Mouse (Mus musculus): ENCODE data around the gene Btbd16. TPM values are rescaled to one million over a fixed set of nuclear protein-coding genes. Genes with fewer than 3 reads are reported as not detected.

Btbd16 gene
- polyA plus RNA-seq, 1 experiment from 2014 or later: 0.15 TPM

- Histone ChIP-seq H3K27ac (ENCODE audit: poor library complexity, severe bottlenecking) (no peak overlapping the region), H3K4me2 (no peak overlapping the region), H3K9ac (no peak overlapping the region), H3K9me3 (replicated peaks) (no peaks in the 10 kb centered on the region), H3K27me3 (replicated peaks) (no peaks in the 10 kb centered on the region), H3K4me1 (replicated peaks) (peaks cover 9% of the 10 kb centered on the region), H3K4me3 (no peak overlapping the region), H3K36me3 (no peaks in the 10 kb centered on the region)
- no peak for ATAC-seq (ENCODE audit: insufficient number of reproducible peaks, low FRiP score)
- 53% methylated on average over 11 of the region's 11 CpGs for WGBS
Observed at GRCm38 (mm10) chr7:130773171-130773830, 568 bp upstream of the Btbd16 start.

- peak overlapping the region; percentile 64 for H3K27ac ChIP-seq (ENCODE audit: poor library complexity, severe bottlenecking)
- no peak overlapping the region for H3K4me2 ChIP-seq
- peaks cover 24% of the 10 kb centered on the region for H3K4me1 ChIP-seq (replicated peaks)
- no peaks in the 10 kb centered on the region for H3K36me3 ChIP-seq
- H3K9ac ChIP-seq: no peak overlapping the region
- 23% methylated on average over 5 of the region's 5 CpGs for whole genome bisulfite sequencing
- no peak overlapping the region for H3K4me3 ChIP-seq
- H3K9me3 ChIP-seq (replicated peaks): no peaks in the 10 kb centered on the region
- ATAC-seq (ENCODE audit: insufficient number of reproducible peaks, low FRiP score): 0 out of 2 replicates have a peak, but pooled peaks have one; percentile 22
- H3K27me3 ChIP-seq (replicated peaks): no peaks in the 10 kb centered on the region
Observed at GRCm38 (mm10) chr7:130780866-130781419, 7.1 kb downstream of the Btbd16 start.

GRCm38 (mm10) chr7:130782501-130783050, 8.7 kb downstream of the Btbd16 start:
- WGBS: 68% methylated on average over 5 of the region's 5 CpGs
- H3K4me3 ChIP-seq: no peak overlapping the region
- no peak overlapping the region for H3K27ac ChIP-seq (ENCODE audit: poor library complexity, severe bottlenecking)
- no peaks in the 10 kb centered on the region for H3K9me3 ChIP-seq (replicated peaks)
- H3K4me1 ChIP-seq (replicated peaks): peaks cover 38% of the 10 kb centered on the region
- no peak overlapping the region for H3K9ac ChIP-seq
- no peaks in the 10 kb centered on the region for H3K27me3 ChIP-seq (replicated peaks)
- no peak overlapping the region for H3K4me2 ChIP-seq
- no peaks in the 10 kb centered on the region for H3K36me3 ChIP-seq
- no peak for ATAC-seq (ENCODE audit: insufficient number of reproducible peaks, low FRiP score)

GRCm38 (mm10) chr7:130785923-130786575, 12.2 kb downstream of the Btbd16 start:
- Histone ChIP-seq H3K9me3 (replicated peaks) (no peaks in the 10 kb centered on the region), H3K9ac (no peak overlapping the region), H3K4me3 (no peak overlapping the region), H3K27me3 (replicated peaks) (no peaks in the 10 kb centered on the region), H3K27ac (ENCODE audit: poor library complexity, severe bottlenecking) (no peak overlapping the region), H3K4me2 (no peak overlapping the region), H3K36me3 (no peaks in the 10 kb centered on the region), H3K4me1 (replicated peaks) (peaks cover 31% of the 10 kb centered on the region)
- 61% methylated on average over 12 of the region's 12 CpGs for WGBS
- ATAC-seq (ENCODE audit: insufficient number of reproducible peaks, low FRiP score): 0 out of 2 replicates have a peak, but pooled peaks have one; percentile 49

- Histone ChIP-seq H3K4me2 (no peak overlapping the region), H3K9me3 (replicated peaks) (no peaks in the 10 kb centered on the region), H3K36me3 (no peaks in the 10 kb centered on the region), H3K4me3 (no peak overlapping the region), H3K9ac (no peak overlapping the region), H3K4me1 (replicated peaks) (peaks cover 24% of the 10 kb centered on the region), H3K27me3 (replicated peaks) (no peaks in the 10 kb centered on the region), H3K27ac (ENCODE audit: poor library complexity, severe bottlenecking) (no peak overlapping the region)
- 55% methylated on average over 5 of the region's 5 CpGs for WGBS
- ATAC-seq (ENCODE audit: insufficient number of reproducible peaks, low FRiP score): no peak
Observed at GRCm38 (mm10) chr7:130786708-130787107, 12.8 kb downstream of the Btbd16 start.

- no peak overlapping the region for H3K4me2 ChIP-seq
- peaks cover 20% of the 10 kb centered on the region for H3K4me1 ChIP-seq (replicated peaks)
- H3K9me3 ChIP-seq (replicated peaks): no peaks in the 10 kb centered on the region
- no peak for ATAC-seq (ENCODE audit: insufficient number of reproducible peaks, low FRiP score)
- 91% methylated on average over 4 of the region's 4 CpGs for WGBS
- H3K27ac ChIP-seq (ENCODE audit: poor library complexity, severe bottlenecking): no peak overlapping the region
- H3K9ac ChIP-seq: no peak overlapping the region
- no peaks in the 10 kb centered on the region for H3K36me3 ChIP-seq
- H3K4me3 ChIP-seq: no peak overlapping the region
- H3K27me3 ChIP-seq (replicated peaks): no peaks in the 10 kb centered on the region
Observed at GRCm38 (mm10) chr7:130787537-130787936, 13.7 kb downstream of the Btbd16 start.

GRCm38 (mm10) chr7:130788950-130789349, 15.1 kb downstream of the Btbd16 start:
- Histone ChIP-seq H3K9me3 (replicated peaks) (no peaks in the 10 kb centered on the region), H3K9ac (no peak overlapping the region), H3K27ac (ENCODE audit: poor library complexity, severe bottlenecking) (no peak overlapping the region), H3K36me3 (no peaks in the 10 kb centered on the region), H3K4me3 (no peak overlapping the region), H3K27me3 (replicated peaks) (no peaks in the 10 kb centered on the region), H3K4me2 (no peak overlapping the region), H3K4me1 (replicated peaks) (peaks cover 24% of the 10 kb centered on the region)
- WGBS: 83% methylated on average over 3 of the region's 3 CpGs
- ATAC-seq (ENCODE audit: insufficient number of reproducible peaks, low FRiP score): no peak

GRCm38 (mm10) chr7:130789456-130789855, 15.6 kb downstream of the Btbd16 start:
- Histone ChIP-seq H3K27ac (ENCODE audit: poor library complexity, severe bottlenecking) (no peak overlapping the region), H3K9me3 (replicated peaks) (no peaks in the 10 kb centered on the region), H3K4me1 (replicated peaks) (peaks cover 29% of the 10 kb centered on the region), H3K4me3 (no peak overlapping the region), H3K4me2 (no peak overlapping the region), H3K36me3 (no peaks in the 10 kb centered on the region), H3K9ac (no peak overlapping the region), H3K27me3 (replicated peaks) (no peaks in the 10 kb centered on the region)
- WGBS: 85% methylated on average over 7 of the region's 7 CpGs
- ATAC-seq (ENCODE audit: insufficient number of reproducible peaks, low FRiP score): no peak

- no peaks in the 10 kb centered on the region for H3K9me3 ChIP-seq (replicated peaks)
- no peak overlapping the region for H3K4me2 ChIP-seq
- ATAC-seq (ENCODE audit: insufficient number of reproducible peaks, low FRiP score): no peak
- H3K4me1 ChIP-seq (replicated peaks): peaks cover 17% of the 10 kb centered on the region
- H3K36me3 ChIP-seq: no peaks in the 10 kb centered on the region
- no peak overlapping the region for H3K9ac ChIP-seq
- no peak overlapping the region for H3K4me3 ChIP-seq
- H3K27me3 ChIP-seq (replicated peaks): 0 out of 2 replicates have a peak, but pooled peaks cover 3% of the 10 kb centered on the region
- no peak overlapping the region for H3K27ac ChIP-seq (ENCODE audit: poor library complexity, severe bottlenecking)
- WGBS: 70% methylated on average over 9 of the region's 9 CpGs
Observed at GRCm38 (mm10) chr7:130793671-130794070, 19.8 kb downstream of the Btbd16 start.

GRCm38 (mm10) chr7:130796786-130797185, 22.9 kb downstream of the Btbd16 start:
- Histone ChIP-seq H3K9ac (no peak overlapping the region), H3K4me2 (no peak overlapping the region), H3K36me3 (no peaks in the 10 kb centered on the region), H3K27me3 (replicated peaks) (0 out of 2 replicates have a peak, but pooled peaks cover 3% of the 10 kb centered on the region), H3K4me3 (no peak overlapping the region), H3K9me3 (replicated peaks) (no peaks in the 10 kb centered on the region), H3K4me1 (replicated peaks) (peaks cover 17% of the 10 kb centered on the region), H3K27ac (ENCODE audit: poor library complexity, severe bottlenecking) (no peak overlapping the region)
- 70% methylated on average over 8 of the region's 8 CpGs for WGBS
- no peak for ATAC-seq (ENCODE audit: insufficient number of reproducible peaks, low FRiP score)

- Histone ChIP-seq H3K27me3 (replicated peaks) (0 out of 2 replicates have a peak, but pooled peaks cover 3% of the 10 kb centered on the region), H3K27ac (ENCODE audit: poor library complexity, severe bottlenecking) (no peak overlapping the region), H3K36me3 (no peaks in the 10 kb centered on the region), H3K4me3 (no peak overlapping the region), H3K4me2 (no peak overlapping the region), H3K4me1 (replicated peaks) (peaks cover 17% of the 10 kb centered on the region), H3K9ac (no peak overlapping the region), H3K9me3 (replicated peaks) (no peaks in the 10 kb centered on the region)
- 83% methylated on average over 6 of the region's 6 CpGs for WGBS
- no peak for ATAC-seq (ENCODE audit: insufficient number of reproducible peaks, low FRiP score)
Observed at GRCm38 (mm10) chr7:130797524-130797923, 23.7 kb downstream of the Btbd16 start.
